Mouse (Mus musculus) olfactory bulb, adult 2 months (tissue): ENCODE results near the gene Crocc.

Source experiments
- CTCF ChIP-seq: fragments of 200-500 bp; IDR thresholded peaks from 2 replicates; pipeline ENCODE4 v1.5.1; 2012; ENCODE audit warnings: low read depth, mild to moderate bottlenecking, low read length, moderate library complexity; ENCODE audit not compliant: insufficient read depth
- POLR2A ChIP-seq: fragments of 200-500 bp; IDR thresholded peaks from 2 replicates; pipeline ENCODE4 v1.6.1; 2012; ENCODE audit warnings: mild to moderate bottlenecking, low read depth, low read length, moderate library complexity; ENCODE audit not compliant: insufficient read depth

GRCm38 (mm10) chr4:141098935-141099334 lies 38.6 kb upstream of the Crocc start:
- TF ChIP-seq CTCF (no peak), POLR2A (no peak)
